8 mouse cellular contexts compared by ENCODE assay signal in genomic region chr2:180173711-180174110, GRCm38 (mm10). TPM values are rescaled to one million over a fixed set of nuclear protein-coding genes. Genes with fewer than 3 reads are reported as not detected.
DNase-seq lines count a peak whose midpoint lies in the region; ATAC-seq and TF ChIP-seq lines count a peak whose summit lies in the region.
"Not testable (repeated sequence)": the region's sequence is repeated elsewhere in the genome, so short reads cannot be mapped to it uniquely, and the experiment has no call there.

No protein-coding gene starts in this region.

- H3K9me3 ChIP-seq in E14TG2a.4 (ENCODE audit: low read length); embryonic facial prominence, embryonic 13.5 days; heart, embryonic 15.5 days (replicated peaks); kidney, embryonic 16.5 days (ENCODE audit: low read length); liver, embryonic 14.5 days (ENCODE audit: control insufficient read depth, low read length); midbrain, embryonic 12.5 days: not testable (repeated sequence)

- not testable (repeated sequence) for H3K27ac ChIP-seq in embryonic facial prominence, embryonic 13.5 days; heart, embryonic 15.5 days; kidney, embryonic 16.5 days (ENCODE audit: low read length); liver, embryonic 14.5 days; midbrain, embryonic 12.5 days (replicated peaks)

- H3K4me3 ChIP-seq in E14TG2a.4 (replicated peaks; ENCODE audit: low read length): peak overlapping the region; percentile 92
- not testable (repeated sequence) for H3K4me3 ChIP-seq in embryonic facial prominence, embryonic 13.5 days; kidney, embryonic 16.5 days (ENCODE audit: low read length); liver, embryonic 14.5 days (ENCODE audit: insufficient read depth in 1 of 2, low read depth in 2 of 2, low read length in 2 of 2)
- H3K4me3 ChIP-seq in heart, embryonic 15.5 days: 0 out of 2 replicates have a peak overlapping the region, but pooled peaks have one; percentile 1
- H3K4me3 ChIP-seq in midbrain, embryonic 12.5 days: 0 out of 2 replicates have a peak overlapping the region, but pooled peaks have one; percentile 93

- H3K4me2 ChIP-seq in embryonic facial prominence, embryonic 13.5 days: peak overlapping the region; percentile 99; the same call in 1 of the 2 replicates
- H3K4me2 ChIP-seq in heart, embryonic 15.5 days; kidney, embryonic 16.5 days (replicated peaks; ENCODE audit: low read depth, low read length): not testable (repeated sequence)
- H3K4me2 ChIP-seq in liver, embryonic 14.5 days (ENCODE audit: low read depth): peak overlapping the region; percentile 83
- H3K4me2 ChIP-seq in midbrain, embryonic 12.5 days (replicated peaks): peak overlapping the region; percentile 100; the same call in 1 of the 2 replicates

- H3K27me3 ChIP-seq in E14TG2a.4 (ENCODE audit: insufficient read depth, low read length); embryonic facial prominence, embryonic 13.5 days; heart, embryonic 15.5 days; kidney, embryonic 16.5 days (ENCODE audit: insufficient read depth, low read length); liver, embryonic 14.5 days (ENCODE audit: control insufficient read depth, insufficient read depth, low read length); midbrain, embryonic 12.5 days: not testable (repeated sequence)

- H3K36me3 ChIP-seq in E14TG2a.4 (ENCODE audit: insufficient read depth, low read length): peaks cover 66% of the 10 kb centered on the region
- peaks cover 57% of the 10 kb centered on the region for H3K36me3 ChIP-seq in embryonic facial prominence, embryonic 13.5 days
- peaks cover 47% of the 10 kb centered on the region for H3K36me3 ChIP-seq in heart, embryonic 15.5 days
- peaks cover 50% of the 10 kb centered on the region for H3K36me3 ChIP-seq in kidney, embryonic 16.5 days (ENCODE audit: insufficient read depth, low read length)
- H3K36me3 ChIP-seq in liver, embryonic 14.5 days (replicated peaks; ENCODE audit: control insufficient read depth, insufficient read depth, low read depth): peaks cover 35% of the 10 kb centered on the region
- H3K36me3 ChIP-seq in midbrain, embryonic 12.5 days: peaks cover 54% of the 10 kb centered on the region

- 91% methylated on average over 8 of the region's 8 CpGs for WGBS in embryonic facial prominence, embryonic 13.5 days
- WGBS in heart, embryonic 15.5 days: 71% methylated on average over 8 of the region's 8 CpGs
- WGBS in kidney, embryonic 16.5 days: 75% methylated on average over 8 of the region's 8 CpGs
- 85% methylated on average over 8 of the region's 8 CpGs for WGBS in liver, embryonic 14.5 days (ENCODE audit: insufficient replicate concordance)
- WGBS in midbrain, embryonic 12.5 days: 97% methylated on average over 8 of the region's 8 CpGs

- peaks cover 70% of the 10 kb centered on the region for H3K4me1 ChIP-seq in E14TG2a.4 (replicated peaks; ENCODE audit: low read depth, low read length)
- peaks cover 21% of the 10 kb centered on the region for H3K4me1 ChIP-seq in embryonic facial prominence, embryonic 13.5 days
- H3K4me1 ChIP-seq in heart, embryonic 15.5 days (replicated peaks): peaks cover 20% of the 10 kb centered on the region
- H3K4me1 ChIP-seq in kidney, embryonic 16.5 days (ENCODE audit: insufficient read depth, low read length): peaks cover 20% of the 10 kb centered on the region
- H3K4me1 ChIP-seq in liver, embryonic 14.5 days (replicated peaks; ENCODE audit: control insufficient read depth in 2 of 2, insufficient read depth in 2 of 2, low read length in 1 of 2): peaks cover 10 to 18% of the 10 kb centered on the region in 2 experiments; a peak in 3 of 4 replicates
- H3K4me1 ChIP-seq in midbrain, embryonic 12.5 days: peaks cover 21% of the 10 kb centered on the region

- TF ChIP-seq EP300 in liver, embryonic 14.5 days (IDR thresholded peaks at IDR 0.05; ENCODE audit: low read depth): not testable (repeated sequence)

- ATAC-seq in embryonic facial prominence, embryonic 13.5 days (ENCODE audit: insufficient number of reproducible peaks, insufficient read depth, low FRiP score, low TSS enrichment, low read depth); heart, embryonic 15.5 days (replicated peaks; ENCODE audit: insufficient number of reproducible peaks, insufficient read depth, low FRiP score, low read depth); kidney, embryonic 16.5 days (ENCODE audit: low FRiP score, low TSS enrichment); liver, embryonic 14.5 days (ENCODE audit: insufficient read depth); midbrain, embryonic 12.5 days (ENCODE audit: low FRiP score, low read depth): not testable (repeated sequence)

- peak; percentile 37 to 42 for DNase-seq in cerebellum, adult 18-20 months
- DNase-seq in liver, embryonic 14.5 days (ENCODE audit: low read depth in 3 of 3, low spot score in 3 of 3): not testable (repeated sequence)
- DNase-seq in testis, postnatal 10 days (ENCODE audit: low spot score): peak; percentile 86

- not testable (repeated sequence) for H3K9ac ChIP-seq in embryonic facial prominence, embryonic 13.5 days; heart, embryonic 15.5 days; liver, embryonic 14.5 days (replicated peaks); midbrain, embryonic 12.5 days (replicated peaks)
- H3K9ac ChIP-seq in kidney, embryonic 16.5 days (replicated peaks; ENCODE audit: low read length): 0 out of 2 replicates have a peak overlapping the region, but pooled peaks have one; percentile 36

- TF ChIP-seq CTCF in E14TG2a.4 (conservative IDR thresholded peaks at IDR 0.05; ENCODE audit: low read length); liver, embryonic 14.5 days (IDR thresholded peaks at IDR 0.05; ENCODE audit: low read depth): not testable (repeated sequence)

RNA-seq across cellular contexts. Expression of gene Adrm1, which starts 2.4 kb away (rescaled TPM):
- polyA plus RNA-seq in embryonic facial prominence, embryonic 13.5 days (2015; fragmentation: Nextera tagmentation; extraction: Ambion mirVana): 168 and 190 TPM in 2 replicates
- polyA plus RNA-seq in heart, embryonic 15.5 days (2015; fragmentation: Nextera tagmentation; extraction: Ambion mirVana): 123 and 139 TPM in 2 replicates
- 200 and 208 TPM in 2 replicates for polyA plus RNA-seq in kidney, embryonic 16.5 days (2015; fragmentation: Nextera tagmentation; extraction: Ambion mirVana)
- polyA plus RNA-seq in liver, embryonic 14.5 days (2012; rRNA removed): 51.7 and 53.3 TPM in 2 replicates
- 77.8 and 80.5 TPM in 2 replicates for polyA plus RNA-seq in liver, embryonic 14.5 days (2014; fragmentation: Nextera tagmentation; extraction: Ambion mirVana)
- polyA plus RNA-seq in midbrain, embryonic 12.5 days (2016; fragmentation: Nextera tagmentation; extraction: Ambion mirVana): 214 and 217 TPM in 2 replicates

RNA-seq across cellular contexts. Expression of gene Lama5, which starts 51.9 kb away (rescaled TPM):
- polyA plus RNA-seq in embryonic facial prominence, embryonic 13.5 days (2015; fragmentation: Nextera tagmentation; extraction: Ambion mirVana): 19.0 and 25.2 TPM in 2 replicates
- polyA plus RNA-seq in heart, embryonic 15.5 days (2015; fragmentation: Nextera tagmentation; extraction: Ambion mirVana): 21.9 and 29.1 TPM in 2 replicates
- polyA plus RNA-seq in kidney, embryonic 16.5 days (2015; fragmentation: Nextera tagmentation; extraction: Ambion mirVana): 53.1 and 57.4 TPM in 2 replicates
- polyA plus RNA-seq in liver, embryonic 14.5 days (2012; rRNA removed): 2.7 and 2.9 TPM in 2 replicates
- 1.7 and 1.9 TPM in 2 replicates for polyA plus RNA-seq in liver, embryonic 14.5 days (2014; fragmentation: Nextera tagmentation; extraction: Ambion mirVana)
- 1.7 and 3.2 TPM in 2 replicates for polyA plus RNA-seq in midbrain, embryonic 12.5 days (2016; fragmentation: Nextera tagmentation; extraction: Ambion mirVana)

RNA-seq across cellular contexts. Expression of gene Osbpl2, which starts 54.6 kb away (rescaled TPM):
- polyA plus RNA-seq in embryonic facial prominence, embryonic 13.5 days (2015; fragmentation: Nextera tagmentation; extraction: Ambion mirVana): 35.8 and 41.6 TPM in 2 replicates
- 31.5 and 36.9 TPM in 2 replicates for polyA plus RNA-seq in heart, embryonic 15.5 days (2015; fragmentation: Nextera tagmentation; extraction: Ambion mirVana)
- 35.2 and 36.3 TPM in 2 replicates for polyA plus RNA-seq in kidney, embryonic 16.5 days (2015; fragmentation: Nextera tagmentation; extraction: Ambion mirVana)
- polyA plus RNA-seq in liver, embryonic 14.5 days (2012; rRNA removed): 3.3 and 4.4 TPM in 2 replicates
- 7.9 and 8.4 TPM in 2 replicates for polyA plus RNA-seq in liver, embryonic 14.5 days (2014; fragmentation: Nextera tagmentation; extraction: Ambion mirVana)
- 52.7 and 52.8 TPM in 2 replicates for polyA plus RNA-seq in midbrain, embryonic 12.5 days (2016; fragmentation: Nextera tagmentation; extraction: Ambion mirVana)
